8 mouse cellular contexts compared by ENCODE assay signal in genomic region chr1:78656472-78656871, GRCm38 (mm10). TPM values are rescaled to one million over a fixed set of nuclear protein-coding genes. Genes with fewer than 3 reads are reported as not detected.
DNase-seq lines count a peak whose midpoint lies in the region; ATAC-seq and TF ChIP-seq lines count a peak whose summit lies in the region.

No protein-coding gene starts in this region.

- H3K4me1 ChIP-seq in hindbrain, postnatal 0 days (ENCODE audit: insufficient read depth, low read length) = peaks cover 5% of the 10 kb centered on the region
- peaks cover 6% of the 10 kb centered on the region for H3K4me1 ChIP-seq in lung, adult 2 months (ENCODE audit: control insufficient read depth, insufficient read depth, low read length)
- peaks cover 13% of the 10 kb centered on the region; the same call in 1 of the 2 replicates for H3K4me1 ChIP-seq in thymus, adult 2 months (replicated peaks; ENCODE audit: control insufficient read depth, insufficient read depth, low read length)
- peaks cover 27% of the 10 kb centered on the region for H3K4me1 ChIP-seq in midbrain, embryonic 16.5 days (ENCODE audit: control insufficient read depth, insufficient read depth, low read length)
- peaks cover 25% of the 10 kb centered on the region for H3K4me1 ChIP-seq in midbrain, embryonic 11.5 days (ENCODE audit: control insufficient read depth, insufficient read depth, low read length)

- DNase-seq in gastrocnemius, adult 2 months = peak; percentile 26
- DNase-seq in gastrocnemius, adult 8-10 months (ENCODE audit: low spot score in 2 of 2) = no peak
- DNase-seq in brain, adult 2 months (ENCODE audit: low read depth, low spot score) = peak; percentile 18
- DNase-seq in hindbrain, postnatal 0 days (ENCODE audit: low spot score) = no peak
- peak; percentile 28 for DNase-seq in lung, adult 2 months
- no peak for DNase-seq in thymus, adult 2 months
- DNase-seq in midbrain, embryonic 11.5 days (ENCODE audit: low spot score, missing footprints) = no peak

- peak overlapping the region; percentile 9; the same call in 1 of the 2 replicates for H3K27ac ChIP-seq in gastrocnemius, adult 2 months
- 0 out of 2 replicates have a peak overlapping the region, but pooled peaks have one; percentile 9 for H3K27ac ChIP-seq in hindbrain, postnatal 0 days
- H3K27ac ChIP-seq in thymus, adult 2 months (ENCODE audit: control insufficient read depth, insufficient read depth, low read length) = no peak overlapping the region
- H3K27ac ChIP-seq in midbrain, embryonic 16.5 days (ENCODE audit: low read length) = no peak overlapping the region
- no peak overlapping the region for H3K27ac ChIP-seq in midbrain, embryonic 11.5 days (ENCODE audit: low read depth, low read length)

- H3K9me3 ChIP-seq in hindbrain, postnatal 0 days (ENCODE audit: low read length) = no peaks in the 10 kb centered on the region
- no peaks in the 10 kb centered on the region for H3K9me3 ChIP-seq in midbrain, embryonic 16.5 days (replicated peaks; ENCODE audit: control insufficient read depth, low read length, poor library complexity, severe bottlenecking)
- H3K9me3 ChIP-seq in midbrain, embryonic 11.5 days (ENCODE audit: control insufficient read depth, low read length) = no peaks in the 10 kb centered on the region

- TF ChIP-seq POLR2A in lung, adult 2 months (IDR thresholded peaks at IDR 0.05; ENCODE audit: borderline replicate concordance, extremely low read depth, low read depth, low read length) = no peak
- no peak for TF ChIP-seq POLR2A in thymus, adult 2 months (IDR thresholded peaks at IDR 0.05; ENCODE audit: control insufficient read depth, extremely low read depth, insufficient read depth, low read length, poor library complexity)

- no peak for TF ChIP-seq CTCF in gastrocnemius, adult 2 months (IDR thresholded peaks at IDR 0.05)
- TF ChIP-seq CTCF in hindbrain, postnatal 0 days (IDR thresholded peaks at IDR 0.05; ENCODE audit: low read depth) = no peak
- TF ChIP-seq CTCF in lung, adult 2 months (IDR thresholded peaks at IDR 0.05; ENCODE audit: insufficient read depth, low read length) = no peak
- no peak for TF ChIP-seq CTCF in thymus, adult 2 months (IDR thresholded peaks at IDR 0.05; ENCODE audit: borderline replicate concordance, control insufficient read depth, extremely low read depth, insufficient read depth, low read length, poor library complexity)

- H3K4me3 ChIP-seq in gastrocnemius, adult 2 months = no peak overlapping the region
- H3K4me3 ChIP-seq in hindbrain, postnatal 0 days (ENCODE audit: low read length) = no peak overlapping the region
- H3K4me3 ChIP-seq in lung, adult 2 months (replicated peaks; ENCODE audit: extremely low read depth, low read depth, low read length) = no peak overlapping the region
- no peak overlapping the region for H3K4me3 ChIP-seq in thymus, adult 2 months (ENCODE audit: control insufficient read depth, insufficient read depth, low read length)
- H3K4me3 ChIP-seq in midbrain, embryonic 16.5 days (ENCODE audit: low read depth, low read length) = no peak overlapping the region
- H3K4me3 ChIP-seq in midbrain, embryonic 11.5 days (ENCODE audit: low read depth, low read length) = no peak overlapping the region

- H3K4me2 ChIP-seq in hindbrain, postnatal 0 days (ENCODE audit: low read depth, low read length) = no peak overlapping the region
- no peak overlapping the region for H3K4me2 ChIP-seq in midbrain, embryonic 16.5 days (ENCODE audit: low read length)
- H3K4me2 ChIP-seq in midbrain, embryonic 11.5 days = no peak overlapping the region

- no peak overlapping the region for H3K9ac ChIP-seq in hindbrain, postnatal 0 days (replicated peaks; ENCODE audit: low read length)
- no peak overlapping the region for H3K9ac ChIP-seq in midbrain, embryonic 16.5 days (ENCODE audit: low read depth, low read length)
- no peak overlapping the region for H3K9ac ChIP-seq in midbrain, embryonic 11.5 days (ENCODE audit: low read length)

- no peaks in the 10 kb centered on the region for H3K36me3 ChIP-seq in hindbrain, postnatal 0 days (ENCODE audit: insufficient read depth, low read length)
- no peaks in the 10 kb centered on the region for H3K36me3 ChIP-seq in thymus, adult 2 months (ENCODE audit: control insufficient read depth, insufficient read depth, low read length)
- H3K36me3 ChIP-seq in midbrain, embryonic 16.5 days (ENCODE audit: control insufficient read depth, insufficient read depth, low read length) = no peaks in the 10 kb centered on the region
- H3K36me3 ChIP-seq in midbrain, embryonic 11.5 days (ENCODE audit: control insufficient read depth, insufficient read depth, low read length) = no peaks in the 10 kb centered on the region

- H3K27me3 ChIP-seq in hindbrain, postnatal 0 days (ENCODE audit: insufficient read depth, low read length) = no peaks in the 10 kb centered on the region
- H3K27me3 ChIP-seq in thymus, adult 2 months (ENCODE audit: control insufficient read depth, insufficient read depth, low read length) = no peaks in the 10 kb centered on the region
- no peaks in the 10 kb centered on the region for H3K27me3 ChIP-seq in midbrain, embryonic 16.5 days (ENCODE audit: control insufficient read depth, insufficient read depth, low read depth, low read length)
- no peaks in the 10 kb centered on the region for H3K27me3 ChIP-seq in midbrain, embryonic 11.5 days (ENCODE audit: control insufficient read depth, insufficient read depth, low read length)

- intact Hi-C loops in gastrocnemius, adult 2 months (cut with DNase I) = loop anchor here (5.0 kb wide), 1 partner anchor 44 kb away; no protein-coding TSS in a partner anchor

- ATAC-seq in hindbrain, postnatal 0 days = no peak
- ATAC-seq in midbrain, embryonic 16.5 days = no peak
- no peak for ATAC-seq in midbrain, embryonic 11.5 days (ENCODE audit: low FRiP score)

- WGBS in hindbrain, postnatal 0 days = 24% methylated on average over 2 of the region's 2 CpGs
- WGBS in lung, adult 2 months = 35% methylated on average over 2 of the region's 2 CpGs
- WGBS in thymus, adult 2 months = 76% methylated on average over 2 of the region's 2 CpGs
- 19% methylated on average over 2 of the region's 2 CpGs for WGBS in midbrain, embryonic 16.5 days
- 9% methylated on average over 2 of the region's 2 CpGs for WGBS in midbrain, embryonic 11.5 days

RNA-seq across cellular contexts. Expression of gene Acsl3, which starts 1.2 kb away (rescaled TPM):
- total RNA-seq in gastrocnemius, adult 2 months (2021) = 10 to 100 TPM in 1 of 2 experiments, 1 to 10 TPM in 1; 7.3 to 21.1 TPM
- total RNA-seq in gastrocnemius, adult 8-10 months (2022) = 10 to 100 TPM in 2 of 4 experiments, 1 to 10 TPM in 2; 6.1 to 23.4 (median 9.1) TPM
- total RNA-seq in hindbrain, postnatal 0 days (2014; rRNA removed) = 70.6 and 86.3 TPM in 2 replicates
- 79.2 and 88.9 TPM in 2 replicates for polyA plus RNA-seq in hindbrain, postnatal 0 days (2015; fragmentation: Nextera tagmentation; extraction: Ambion mirVana)
- polyA plus RNA-seq in lung, adult 2 months (2012; rRNA removed) = 4.1 and 6.6 TPM in 2 replicates
- 9.1 and 10.2 TPM in 2 replicates for polyA plus RNA-seq in thymus, adult 2 months (2012; rRNA removed)
- 111 and 120 TPM in 2 replicates for polyA plus RNA-seq in midbrain, embryonic 16.5 days (2015; fragmentation: Nextera tagmentation; extraction: Ambion mirVana)
- polyA plus RNA-seq in midbrain, embryonic 11.5 days (2014; fragmentation: Nextera tagmentation; extraction: Ambion mirVana) = 97.9 and 109 TPM in 2 replicates

RNA-seq across cellular contexts. Expression of gene Utp14b, which starts 1.4 kb away (rescaled TPM):
- 1 to 10 TPM; 1.6 to 2.6 TPM for total RNA-seq in gastrocnemius, adult 2 months (2021)
- total RNA-seq in gastrocnemius, adult 8-10 months (2022) = 1 to 10 TPM in 1 of 4 experiments, under 1 TPM in 3; 0.80 to 2.5 (median 0.91) TPM
- 6.2 and 6.5 TPM in 2 replicates for total RNA-seq in hindbrain, postnatal 0 days (2014; rRNA removed)
- polyA plus RNA-seq in hindbrain, postnatal 0 days (2015; fragmentation: Nextera tagmentation; extraction: Ambion mirVana) = 3.0 and 3.2 TPM in 2 replicates
- 0.51 and 0.83 TPM in 2 replicates for polyA plus RNA-seq in lung, adult 2 months (2012; rRNA removed)
- 1.9 and 2.2 TPM in 2 replicates for polyA plus RNA-seq in thymus, adult 2 months (2012; rRNA removed)
- 1.6 and 1.8 TPM in 2 replicates for polyA plus RNA-seq in midbrain, embryonic 16.5 days (2015; fragmentation: Nextera tagmentation; extraction: Ambion mirVana)
- polyA plus RNA-seq in midbrain, embryonic 11.5 days (2014; fragmentation: Nextera tagmentation; extraction: Ambion mirVana) = 5.3 and 6.0 TPM in 2 replicates

Comparison
In these comparisons a context has a peak if more than half of its experiments do, and no peak if none do; other contexts are left out.
1. DNase-seq: peak in gastrocnemius, adult 2 months (single experiment), brain, adult 2 months (single experiment) and lung, adult 2 months (single experiment); none in gastrocnemius, adult 8-10 months (0 of 2), hindbrain, postnatal 0 days (single experiment), thymus, adult 2 months (single experiment) and midbrain, embryonic 11.5 days (single experiment).
2. H3K27ac ChIP-seq: peak in gastrocnemius, adult 2 months (single experiment) and hindbrain, postnatal 0 days (single experiment); none in thymus, adult 2 months (single experiment), midbrain, embryonic 16.5 days (single experiment) and midbrain, embryonic 11.5 days (single experiment).